Mouse (Mus musculus) liver, adult 2 months (tissue): Measurements from ENCODE around the gene Fgb. TPM values are rescaled to one million over a fixed set of nuclear protein-coding genes. Genes with fewer than 3 reads are reported as not detected.
A peak's percentile ranks its signal among the peaks of the same experiment; 100 is the strongest.

Experiments used
- DNase-seq: peaks from one replicate; pipeline ENCODE4 v3.0.0-alpha.2; 2011; ENCODE audit warnings: low read depth, low spot score; ENCODE audit errors: extremely low read depth
- H3K27ac ChIP-seq: fragments of 200-500 bp; replicated peaks from 2 replicates; pipeline ENCODE4 v1.5.1; 2012; ENCODE audit warnings: low read depth, mild to moderate bottlenecking, control low read depth, inconsistent platforms, low read length; ENCODE audit not compliant: insufficient read depth
- H3K27me3 ChIP-seq: fragments of 200-500 bp; 2 replicates; pipeline ENCODE4 v1.6.1; 2012; ENCODE audit warnings: mild to moderate bottlenecking, moderate library complexity, low read length, inconsistent platforms; ENCODE audit not compliant: control insufficient read depth, insufficient read depth
- H3K36me3 ChIP-seq: fragments of 200-500 bp; 2 replicates; pipeline ENCODE4 v1.6.1; 2012; ENCODE audit warnings: low read length, inconsistent platforms; ENCODE audit not compliant: control insufficient read depth, insufficient read depth
- H3K4me1 ChIP-seq: fragments of 200-500 bp; 2 replicates; pipeline ENCODE4 v1.6.1; 2011; ENCODE audit warnings: low read length; ENCODE audit not compliant: control insufficient read depth, insufficient read depth
- H3K4me3 ChIP-seq: fragments of 200-500 bp; 2 replicates; pipeline ENCODE4 v1.5.1; 2011; ENCODE audit warnings: low read depth, mild to moderate bottlenecking, control low read depth, low read length, moderate library complexity; ENCODE audit not compliant: insufficient read depth
- H3K79me2 ChIP-seq: fragments of 200-500 bp; 2 replicates; pipeline ENCODE4 v1.6.1; 2012; ENCODE audit warnings: inconsistent platforms, mild to moderate bottlenecking, low read length, moderate library complexity; ENCODE audit not compliant: control insufficient read depth, insufficient read depth
- H3K9ac ChIP-seq: fragments of 200-500 bp; 2 replicates; pipeline ENCODE4 v1.6.1; 2012; ENCODE audit warnings: low read depth, mild to moderate bottlenecking, control low read depth, inconsistent platforms, low read length
- CTCF ChIP-seq: fragments of 200-500 bp; IDR thresholded peaks from 2 replicates; pipeline ENCODE4 v1.5.1; 2011; ENCODE audit warnings: low read depth, low read length, control low read depth
- POLR2A ChIP-seq: fragments of 200-500 bp; IDR thresholded peaks from 2 replicates; pipeline ENCODE4 v1.6.1; 2011; ENCODE audit warnings: low read length, control low read depth; ENCODE audit not compliant: insufficient read depth; ENCODE audit errors: extremely low read depth
- WGBS: fragments of 180-500 bp; shearing (Covaris S2); methylation state at CpG from one replicate; pipeline ENCODE4 v1.1.7; 2018; 5-methylcytosine and 5-hydroxymethylcytosine counted together
- polyA plus RNA-seq: library from polyadenylated mRNA; depleted of rRNA; stranded (reverse); fragments of >200 nt; gene quantifications from 2 replicates; pipeline ENCODE4 v1.2.3, GENCODE M21; 2012
- total RNA-seq: library from RNA; depleted of rRNA; stranded (reverse); fragments of >200 nt; gene quantifications from 2 replicates; pipeline ENCODE4 v1.2.3, GENCODE M21; 2014

Fgb gene
- total and polyA plus RNA-seq, 2 experiments: 918 to 2,798 TPM

DNA sequence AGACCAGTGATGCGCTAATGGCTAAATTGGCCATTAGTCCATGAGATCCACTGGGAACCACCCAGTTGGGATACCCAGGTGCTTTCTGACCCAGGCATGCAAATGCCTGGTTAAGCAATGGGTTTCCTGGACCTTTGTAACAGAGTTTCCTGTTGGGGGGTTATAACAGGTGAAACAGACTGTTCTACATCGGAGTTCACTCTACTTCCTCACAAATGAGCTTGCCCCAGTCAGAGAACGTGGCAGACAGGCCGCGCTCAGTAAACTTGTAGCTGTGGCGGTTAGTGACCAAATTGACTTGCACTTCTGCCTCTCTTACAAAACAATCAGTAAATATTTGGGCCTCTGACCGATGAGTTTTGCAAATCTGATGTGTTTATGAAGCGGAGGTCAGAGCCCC lies 46.6 kb downstream of the Fgb start:
- WGBS: 20% methylated on average over 8 of the region's 8 CpGs
- H3K4me1 ChIP-seq: peaks cover 24% of the 10 kb centered on the region
- H3K27me3 ChIP-seq: no peaks in the 10 kb centered on the region
- H3K79me2 ChIP-seq: no peaks in the 10 kb centered on the region
- TF ChIP-seq CTCF (no peak), POLR2A (no peak)
- H3K36me3 ChIP-seq: no peaks in the 10 kb centered on the region
- H3K27ac ChIP-seq: peak overlapping the region; percentile 77
- H3K4me3 ChIP-seq: no peak overlapping the region
- DNase-seq: peak; percentile 99
- H3K9ac ChIP-seq: no peak overlapping the region

DNA sequence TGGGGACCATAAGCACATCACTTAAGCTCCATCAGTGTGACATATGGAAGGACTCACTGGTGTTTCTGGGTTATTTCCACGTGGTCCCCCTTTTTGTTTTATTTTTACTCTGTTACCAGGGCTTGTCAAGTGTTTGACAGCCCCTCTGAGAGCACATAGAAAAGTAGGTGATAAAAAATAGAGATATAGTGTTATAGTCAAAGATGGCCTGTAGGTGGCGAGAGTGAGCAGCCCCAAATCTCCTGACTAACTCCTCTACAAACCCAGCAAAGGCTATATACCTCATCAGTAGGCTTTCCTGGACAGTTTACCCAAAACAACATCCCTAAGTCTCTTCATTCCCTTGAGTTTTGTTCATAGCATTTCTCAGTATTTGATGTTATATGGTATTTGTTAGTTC lies 47.5 kb downstream of the Fgb start:
- Histone ChIP-seq H3K79me2 (no peaks in the 10 kb centered on the region), H3K4me3 (no peak overlapping the region), H3K36me3 (no peaks in the 10 kb centered on the region), H3K27ac (no peak overlapping the region), H3K9ac (no peak overlapping the region), H3K4me1 (peaks cover 23% of the 10 kb centered on the region), H3K27me3 (no peaks in the 10 kb centered on the region)
- 0% methylated on average over 2 of the region's 2 CpGs for WGBS
- DNase-seq: peak; percentile 55
- TF ChIP-seq POLR2A (no peak), CTCF (peak; percentile 64)

DNA sequence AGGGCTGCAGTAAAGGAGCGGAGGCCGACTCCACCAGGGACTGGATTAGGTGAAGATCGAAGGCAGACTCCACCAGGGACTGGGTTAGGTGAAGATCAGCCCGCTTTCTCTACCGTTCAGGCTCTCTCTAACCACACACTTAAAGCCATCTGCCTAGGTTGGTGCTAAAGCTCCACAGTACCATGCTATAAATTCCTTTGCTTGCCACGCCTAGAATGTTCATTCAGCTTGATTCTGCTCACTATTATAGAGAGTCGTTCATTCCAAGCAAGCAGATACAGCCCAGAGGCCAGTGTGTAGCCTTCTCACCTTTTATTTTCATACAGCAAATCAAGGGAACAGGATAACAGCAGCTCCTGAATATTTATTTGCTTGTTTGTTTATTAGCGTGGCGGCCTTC lies 49.7 kb downstream of the Fgb start:
- no peak overlapping the region; the same call in 1 of the 2 replicates for H3K27ac ChIP-seq
- no peaks in the 10 kb centered on the region for H3K27me3 ChIP-seq
- WGBS: 73% methylated on average over 9 of the region's 9 CpGs
- H3K4me3 ChIP-seq: no peak overlapping the region
- no peaks in the 10 kb centered on the region for H3K36me3 ChIP-seq
- no peak for TF ChIP-seq CTCF
- no peak for TF ChIP-seq POLR2A
- no peaks in the 10 kb centered on the region for H3K79me2 ChIP-seq
- H3K9ac ChIP-seq: no peak overlapping the region
- peaks cover 17% of the 10 kb centered on the region for H3K4me1 ChIP-seq
- no peak for DNase-seq

DNA sequence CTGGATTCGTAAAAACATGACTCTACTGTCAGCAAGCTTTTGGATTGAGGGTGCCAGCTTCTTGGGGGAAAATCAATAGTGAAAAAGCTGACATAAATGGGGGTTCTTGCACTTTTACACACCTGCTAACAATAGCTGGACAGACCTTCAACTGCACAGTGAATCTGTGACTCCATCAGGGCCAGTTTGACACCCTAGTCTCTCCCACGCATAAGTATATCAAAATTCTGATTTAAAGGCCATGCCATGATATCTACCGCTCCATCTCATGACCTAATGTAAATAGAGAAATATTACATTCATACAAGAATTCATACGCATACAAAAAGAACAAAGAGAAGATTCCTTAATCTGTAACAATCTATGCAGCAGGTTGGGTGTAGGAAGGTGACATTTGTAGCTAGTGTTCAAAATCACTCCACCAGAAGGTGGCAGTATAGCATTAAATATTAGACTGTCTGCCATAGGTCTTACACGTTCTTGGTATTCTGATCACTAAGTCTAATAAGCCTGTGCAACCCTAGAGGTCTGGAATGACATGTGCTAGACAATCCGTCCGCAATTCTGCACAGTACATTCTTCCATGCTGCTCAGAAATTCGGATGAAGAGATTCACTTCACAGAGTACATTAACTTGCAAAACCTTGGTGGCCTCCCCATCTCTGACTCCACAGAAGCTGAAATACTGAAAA lies 50.7 kb downstream of the Fgb start:
- H3K27me3 ChIP-seq: no peaks in the 10 kb centered on the region
- H3K4me1 ChIP-seq: peaks cover 17% of the 10 kb centered on the region
- H3K4me3 ChIP-seq: no peak overlapping the region
- TF ChIP-seq POLR2A (no peak), CTCF (peak; percentile 63)
- 27% methylated on average over 8 of the region's 8 CpGs for WGBS
- H3K79me2 ChIP-seq: no peaks in the 10 kb centered on the region
- DNase-seq: peak; percentile 79
- no peaks in the 10 kb centered on the region for H3K36me3 ChIP-seq
- H3K9ac ChIP-seq: no peak overlapping the region
- H3K27ac ChIP-seq: no peak overlapping the region

DNA sequence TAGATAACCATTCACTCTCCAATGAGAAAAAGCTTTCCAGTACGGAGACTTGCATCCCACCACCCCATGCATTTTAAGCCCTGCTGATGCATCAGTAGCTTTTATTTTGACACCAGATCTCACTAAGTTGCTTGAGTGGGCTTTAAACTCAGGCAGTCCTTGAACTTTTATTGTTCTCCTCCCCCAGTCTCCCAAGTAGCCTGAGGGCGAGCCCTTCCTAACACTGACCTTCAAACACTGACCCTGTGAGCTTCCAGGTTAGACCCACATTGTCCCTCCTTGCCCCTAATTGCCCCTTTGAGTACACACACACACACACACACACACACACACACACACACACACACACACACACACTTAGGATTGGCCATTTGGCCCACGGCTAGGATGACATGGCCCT lies 53.0 kb downstream of the Fgb start:
- Histone ChIP-seq H3K9ac (no peak overlapping the region), H3K27me3 (no peaks in the 10 kb centered on the region), H3K79me2 (no peaks in the 10 kb centered on the region), H3K27ac (no peak overlapping the region), H3K4me3 (no peak overlapping the region), H3K4me1 (peaks cover 10% of the 10 kb centered on the region), H3K36me3 (no peaks in the 10 kb centered on the region)
- TF ChIP-seq POLR2A: no peak
- TF ChIP-seq CTCF: no peak
- WGBS: 88% methylated on average over 3 of the region's 3 CpGs
- no peak for DNase-seq

GRCm38 (mm10) chr3:82995368-82995767 lies 54.3 kb downstream of the Fgb start:
- peak; percentile 46 for DNase-seq
- Histone ChIP-seq H3K27ac (no peak overlapping the region), H3K9ac (no peak overlapping the region), H3K36me3 (no peaks in the 10 kb centered on the region), H3K79me2 (no peaks in the 10 kb centered on the region), H3K4me1 (peaks cover 6% of the 10 kb centered on the region), H3K27me3 (no peaks in the 10 kb centered on the region), H3K4me3 (no peak overlapping the region)
- WGBS: 4% methylated on average over 24 of the region's 24 CpGs
- TF ChIP-seq POLR2A (no peak), CTCF (peak; percentile 85)
